Mouse (Mus musculus): ENCODE measurements at regions not wholly inside any gene's neighbourhood (a gene's known extent, or its start where the extent isn't known, plus 50 kb on each side); places are given as distances from the start of the nearest gene placed in this dataset.

GRCm38 (mm10) chr17:4908572-4908965 lies 85.6 kb upstream of the Arid1b start:
- TF ChIP-seq CTCF (IDR thresholded peaks at IDR 0.05; ENCODE audit: low read depth) (no peak), EP300 (optimal IDR thresholded peaks at IDR 0.05) (no peak)
